ENCODE assay signal across 7 mouse cellular contexts in the genomic region with DNA sequence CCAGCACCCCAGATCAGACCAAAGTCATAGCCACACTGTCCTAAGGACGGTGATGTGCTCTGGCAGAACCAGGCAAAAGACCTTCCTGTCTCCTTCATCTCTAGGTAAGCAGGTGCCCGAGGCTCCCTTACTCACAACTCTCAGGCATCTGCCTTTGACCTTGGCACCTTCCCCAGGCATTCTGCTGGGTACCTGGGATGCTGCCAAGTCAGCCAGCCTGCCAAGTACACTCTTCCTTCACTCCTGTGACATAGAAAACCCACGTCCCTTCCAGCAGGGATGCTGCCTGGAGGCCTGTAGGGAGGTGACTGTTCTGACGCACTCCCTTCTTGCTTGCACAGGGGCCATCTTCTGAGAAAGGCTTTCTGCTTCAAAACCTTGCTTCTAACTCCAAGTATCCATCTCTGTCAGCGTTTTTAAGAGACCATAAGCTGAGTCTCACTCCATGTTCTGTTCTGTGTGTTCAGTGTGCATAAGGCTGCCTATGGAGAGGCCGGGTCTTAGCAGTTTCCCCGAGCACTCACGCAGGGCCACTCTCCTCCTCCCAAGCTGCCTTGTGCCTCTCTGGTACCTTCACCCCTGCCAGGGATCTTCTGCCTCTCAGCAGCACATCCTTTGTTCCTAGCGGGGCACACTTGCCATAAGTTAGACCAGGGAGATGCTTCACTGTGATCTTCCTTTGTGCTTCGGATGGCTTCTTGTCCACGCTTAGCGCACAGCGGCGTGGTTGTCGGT. TPM values are rescaled to one million over a fixed set of nuclear protein-coding genes. Genes with fewer than 3 reads are reported as not detected.
A peak's percentile ranks its signal among the peaks of the same experiment; 100 is the strongest.
DNase-seq lines count a peak whose midpoint lies in the region; ATAC-seq lines count a peak whose summit lies in the region.

No protein-coding gene starts in this region.

- peak; percentile 24 for DNase-seq in right cerebral cortex, postnatal 14 days
- no peak for DNase-seq in right cerebral cortex, postnatal 25 days
- peak; percentile 88 to 89 for DNase-seq in cerebellum, postnatal 10 days
- peak; percentile 69 for DNase-seq in kidney, adult 9 months
- DNase-seq in ovary, postnatal 36 days (ENCODE audit: low spot score): peak; percentile 43
- DNase-seq in left cerebral cortex, adult 18-20 months (ENCODE audit: low spot score in 2 of 2): no peak

- no peak for ATAC-seq in erythroblast, adult 5-6 weeks (replicated peaks; ENCODE audit: low FRiP score, poor library complexity, severe bottlenecking)

RNA-seq across cellular contexts. Expression of a gene that starts 28.0 kb away (rescaled TPM):
- 282 and 366 TPM in 2 replicates for total RNA-seq in erythroblast, adult 5-6 weeks (2015; ENCODE audit: low replicate concordance)
- 68.3 and 163 TPM in 2 replicates for total RNA-seq in erythroblast, adult 5-6 weeks (2017; ENCODE audit: low replicate concordance)
- 100 to 1,000 TPM; 593 to 647 TPM for total RNA-seq in left cerebral cortex, adult 18-20 months (2021)

RNA-seq across cellular contexts. Expression of a gene that starts 38.7 kb away (rescaled TPM):
- total RNA-seq in erythroblast, adult 5-6 weeks (2015; ENCODE audit: low replicate concordance): not detected in 2 replicates
- not detected in 2 replicates for total RNA-seq in erythroblast, adult 5-6 weeks (2017; ENCODE audit: low replicate concordance)
- total RNA-seq in left cerebral cortex, adult 18-20 months (2021): not detected

Comparison
In these comparisons a context has a peak if more than half of its experiments do, and no peak if none do; other contexts are left out.
1. DNase-seq: peak in right cerebral cortex, postnatal 14 days (single experiment), cerebellum, postnatal 10 days (2 of 2), kidney, adult 9 months (single experiment) and ovary, postnatal 36 days (single experiment); none in right cerebral cortex, postnatal 25 days (single experiment) and left cerebral cortex, adult 18-20 months (0 of 2).